Mouse (Mus musculus) brain, embryonic 14.5 days (tissue): ENCODE results near the gene Akap12.

Experiments
- CTCF ChIP-seq: fragments of 200-500 bp; IDR thresholded peaks from 2 replicates; pipeline ENCODE4 v1.5.1; 2012; ENCODE audit warnings: inconsistent platforms, mild to moderate bottlenecking, moderate library complexity, borderline replicate concordance; ENCODE audit not compliant: insufficient read depth, insufficient read length; ENCODE audit errors: extremely low read depth
- POLR2A ChIP-seq: fragments of 200-500 bp; IDR thresholded peaks from 2 replicates; pipeline ENCODE4 v1.6.1; 2012; ENCODE audit warnings: mild to moderate bottlenecking, inconsistent platforms, borderline replicate concordance; ENCODE audit not compliant: poor library complexity, insufficient read depth, insufficient read length, severe bottlenecking; ENCODE audit errors: extremely low read depth

DNA sequence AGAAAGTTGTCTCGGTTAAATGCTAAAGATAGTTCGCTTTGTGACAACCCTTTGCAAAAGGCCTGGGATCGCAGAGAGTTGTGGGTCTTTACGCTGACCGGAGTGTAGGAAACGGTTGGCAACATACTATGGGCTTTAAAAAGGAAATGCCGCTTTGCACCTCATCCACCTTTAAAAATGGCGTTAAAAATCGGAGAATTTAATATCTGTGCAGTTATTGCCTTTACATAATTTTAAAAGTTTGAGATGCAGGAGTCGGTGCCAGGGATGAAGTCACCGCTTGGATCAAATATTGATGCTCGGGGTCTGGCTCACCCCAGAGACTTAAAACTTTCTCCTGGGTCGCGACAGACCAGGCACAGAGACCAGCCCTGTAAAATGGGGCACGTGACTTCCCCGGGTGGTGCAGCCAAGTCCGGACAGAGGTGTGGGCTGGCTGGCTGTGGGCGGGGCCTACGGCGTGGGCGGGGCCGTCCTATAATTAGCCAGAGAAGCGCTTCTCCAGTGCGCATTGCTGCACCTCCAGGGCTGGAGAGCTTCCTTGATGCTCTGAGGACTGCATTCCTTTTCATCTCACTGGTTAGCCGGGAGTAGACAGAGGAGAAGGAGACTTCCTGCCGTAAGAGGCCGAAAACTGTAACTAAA is 68.0 kb downstream of the Akap12 start:
- TF ChIP-seq POLR2A: no peak
- no peak for TF ChIP-seq CTCF
